Mouse (Mus musculus) stomach, postnatal 0 days (tissue): ENCODE data around the gene Sertad1.

Experiments
- CTCF ChIP-seq: IDR thresholded peaks from 2 replicates; pipeline ENCODE4 v1.5.1; 2016; ENCODE audit warnings: antibody characterized with exemption, low read depth, mild to moderate bottlenecking, moderate library complexity
- EP300 ChIP-seq: optimal IDR thresholded peaks from 2 replicates; pipeline ENCODE3; 2016; ENCODE audit warnings: antibody characterized with exemption

DNA sequence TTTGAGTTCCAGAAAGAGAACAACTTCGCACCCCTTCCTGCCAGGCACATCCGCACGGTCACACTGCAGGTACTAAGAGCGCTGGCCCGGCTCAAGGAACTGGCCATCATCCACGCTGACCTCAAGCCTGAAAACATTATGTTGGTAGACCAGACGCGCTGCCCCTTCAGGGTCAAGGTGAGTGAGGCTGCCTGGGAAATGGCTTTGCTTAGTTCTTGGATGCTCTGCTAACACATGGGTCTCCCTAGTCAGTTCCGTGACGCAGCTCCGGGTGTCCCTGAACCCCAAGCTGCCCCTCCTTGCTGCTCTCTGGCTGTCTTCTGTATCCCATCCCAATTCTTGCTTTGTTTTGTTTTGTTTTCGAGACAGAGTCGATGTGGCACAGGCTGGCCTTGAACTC is 37.1 kb downstream of the Sertad1 start:
- TF ChIP-seq CTCF: no peak
- TF ChIP-seq EP300: no peak
